Mouse (Mus musculus) cerebellum, adult (tissue): Measurements from ENCODE around the gene Rnf187.

Source experiments
- ATAC-seq: cut with Nextera tagmentation; 2 replicates; pipeline ENCODE4 v1.9.2; 2017; ENCODE audit warnings: mild to moderate bottlenecking, moderate library complexity, mixed read lengths; ENCODE audit not compliant: insufficient number of reproducible peaks, low FRiP score, low TSS enrichment

Rnf187 gene

DNA sequence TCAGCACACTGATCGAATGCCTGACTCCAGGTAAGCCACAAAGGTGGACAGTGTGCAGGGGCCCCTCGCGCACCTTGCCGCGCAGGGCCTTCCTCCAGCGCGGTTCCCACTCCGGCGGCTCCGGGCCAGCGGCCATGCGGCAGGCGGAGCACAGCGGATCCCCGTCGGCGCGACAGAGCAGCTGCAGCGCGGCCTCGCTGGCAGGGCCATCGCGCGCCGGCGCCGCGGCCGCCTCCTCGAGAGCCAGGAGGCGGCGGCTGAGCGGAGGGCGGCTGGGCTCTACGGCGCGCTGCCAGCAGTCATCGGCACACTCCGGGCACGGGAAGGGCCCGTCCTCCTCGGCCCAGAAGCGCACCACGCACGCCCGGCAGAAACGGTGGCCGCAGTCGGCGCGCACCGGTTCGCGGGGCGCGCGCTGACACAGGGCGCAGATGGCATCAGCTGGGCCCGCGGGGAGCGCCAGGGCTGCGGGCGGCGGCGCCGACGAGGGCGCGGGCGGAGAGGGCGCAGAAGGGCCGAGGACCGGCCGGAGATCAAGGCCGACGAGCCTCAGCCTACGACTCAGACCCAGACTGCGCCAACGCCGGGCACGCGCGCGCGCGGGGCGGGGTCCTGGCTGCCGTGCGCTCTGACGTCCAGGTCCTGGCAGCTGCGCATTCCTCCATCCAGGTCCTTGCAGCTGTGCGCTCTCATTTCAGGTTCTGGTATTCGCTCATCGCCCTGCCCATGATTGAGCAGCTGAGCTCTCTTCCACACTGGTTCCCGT, at the start of gene Rnf187:
Gene Rnf187 (minus strand): TSS at position 595 of the 766 bp plus-strand sequence.
- ATAC-seq: peak; percentile 91

DNA sequence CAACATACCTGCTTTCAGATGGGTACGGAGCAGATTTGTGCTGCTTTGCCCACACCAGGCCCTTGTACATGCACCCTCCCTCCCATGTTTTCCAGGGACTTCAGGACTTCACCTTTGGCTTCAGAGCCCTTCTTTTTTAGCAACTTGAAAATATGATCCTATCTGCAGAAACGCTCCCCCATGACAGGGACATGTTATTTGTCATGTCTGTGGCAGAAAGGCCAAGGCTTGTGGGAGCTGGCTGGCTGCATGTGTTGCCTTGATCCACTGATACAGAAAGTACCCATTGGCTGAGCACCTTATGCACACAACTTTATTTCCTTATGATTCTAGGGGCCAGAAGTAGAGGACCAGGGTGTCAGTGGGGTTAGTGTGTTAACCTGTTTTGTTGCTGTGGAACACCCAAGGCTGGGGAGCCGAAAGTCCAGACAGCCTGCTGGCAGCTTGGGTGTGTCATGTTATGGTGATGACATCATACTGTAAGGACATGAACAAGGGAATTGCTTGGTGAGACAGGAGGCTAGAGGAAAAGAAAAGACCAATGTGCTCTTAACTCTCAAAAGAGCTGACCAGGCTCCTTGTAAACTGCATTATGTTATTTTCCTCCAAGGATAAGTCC, 46.7 kb upstream of the Rnf187 start:
- ATAC-seq: no peak

DNA sequence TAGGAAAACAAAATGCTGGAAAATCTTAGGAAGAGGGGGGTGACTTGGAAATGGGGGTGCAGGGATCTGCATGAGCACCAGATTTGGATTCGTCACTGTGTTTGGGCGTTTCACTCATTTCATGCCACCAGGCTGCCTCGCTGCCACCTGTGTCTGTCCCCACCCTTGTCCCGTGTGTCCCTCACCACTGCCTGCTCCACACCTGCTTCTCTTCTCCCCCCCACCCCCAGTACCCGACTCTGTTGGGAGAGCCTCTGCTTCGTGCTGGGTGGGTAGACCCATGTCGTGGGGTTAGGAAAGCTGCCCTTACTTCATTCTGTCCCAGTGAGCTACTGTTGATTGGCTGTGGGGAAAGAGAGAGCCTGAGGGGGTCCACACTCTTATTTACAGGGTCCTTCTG, 45.9 kb upstream of the Rnf187 start:
- ATAC-seq: no peak

DNA sequence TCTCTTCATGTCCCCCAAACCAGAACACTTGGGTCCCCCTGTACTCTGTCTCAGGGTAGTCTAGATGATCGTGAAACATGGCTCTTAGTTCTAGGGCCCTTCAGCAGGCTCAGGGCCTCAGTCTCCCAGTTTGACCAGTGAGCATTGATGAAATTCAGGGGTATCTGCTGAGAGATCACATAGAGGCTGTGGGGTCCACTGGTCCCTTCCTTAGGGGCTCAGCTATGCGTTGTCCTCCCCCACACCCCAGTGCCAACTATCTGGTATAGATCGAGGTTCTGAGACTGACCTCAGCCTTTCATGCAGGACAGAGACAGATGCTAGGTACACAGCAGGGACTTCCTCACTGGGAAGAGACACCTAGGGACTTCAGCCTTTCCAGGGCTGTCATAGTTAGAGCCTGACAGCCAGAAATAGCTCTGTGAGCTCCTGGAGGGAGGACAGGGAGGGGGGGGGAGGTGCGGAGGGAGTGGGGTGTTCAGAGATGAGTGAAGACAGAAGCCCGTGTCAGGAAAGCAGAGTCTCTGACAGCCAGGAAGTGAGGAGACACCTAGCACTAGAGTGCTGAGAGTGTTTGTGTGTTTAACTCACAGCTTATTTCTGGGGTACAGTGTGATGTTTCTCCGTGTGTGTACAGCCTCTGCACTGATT, 45.1 kb upstream of the Rnf187 start:
- no peak for ATAC-seq

DNA sequence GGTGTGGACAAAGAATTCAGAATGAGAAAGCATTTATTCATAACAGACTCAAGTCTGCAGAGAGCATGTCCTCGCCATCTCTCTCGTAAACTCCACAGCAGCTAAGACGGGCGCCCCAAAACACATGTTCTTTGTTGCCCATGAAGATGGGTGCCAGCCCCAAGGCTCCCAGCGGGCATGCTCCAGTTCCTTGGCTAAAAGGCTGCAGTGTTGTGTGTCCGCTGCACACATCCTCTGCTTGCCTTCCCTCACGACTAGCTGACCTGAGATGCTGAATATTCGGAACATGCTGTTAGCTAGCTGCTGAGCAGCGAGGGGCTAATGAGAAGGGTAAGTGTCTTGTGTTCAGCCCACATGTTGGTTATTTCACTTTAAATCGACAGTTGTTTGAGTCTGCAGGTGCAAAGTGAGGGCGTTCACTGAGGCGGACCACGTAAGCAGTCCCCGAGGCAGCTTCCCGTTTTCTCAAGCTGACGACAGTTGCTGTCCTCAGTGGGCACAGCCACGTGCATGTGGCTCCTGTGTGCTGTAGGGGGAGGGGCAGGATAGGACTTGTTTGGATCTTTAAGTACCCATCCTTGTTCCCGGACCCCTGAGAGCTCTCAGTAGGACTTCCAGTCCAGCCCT, 43.9 kb upstream of the Rnf187 start:
- no peak for ATAC-seq

DNA sequence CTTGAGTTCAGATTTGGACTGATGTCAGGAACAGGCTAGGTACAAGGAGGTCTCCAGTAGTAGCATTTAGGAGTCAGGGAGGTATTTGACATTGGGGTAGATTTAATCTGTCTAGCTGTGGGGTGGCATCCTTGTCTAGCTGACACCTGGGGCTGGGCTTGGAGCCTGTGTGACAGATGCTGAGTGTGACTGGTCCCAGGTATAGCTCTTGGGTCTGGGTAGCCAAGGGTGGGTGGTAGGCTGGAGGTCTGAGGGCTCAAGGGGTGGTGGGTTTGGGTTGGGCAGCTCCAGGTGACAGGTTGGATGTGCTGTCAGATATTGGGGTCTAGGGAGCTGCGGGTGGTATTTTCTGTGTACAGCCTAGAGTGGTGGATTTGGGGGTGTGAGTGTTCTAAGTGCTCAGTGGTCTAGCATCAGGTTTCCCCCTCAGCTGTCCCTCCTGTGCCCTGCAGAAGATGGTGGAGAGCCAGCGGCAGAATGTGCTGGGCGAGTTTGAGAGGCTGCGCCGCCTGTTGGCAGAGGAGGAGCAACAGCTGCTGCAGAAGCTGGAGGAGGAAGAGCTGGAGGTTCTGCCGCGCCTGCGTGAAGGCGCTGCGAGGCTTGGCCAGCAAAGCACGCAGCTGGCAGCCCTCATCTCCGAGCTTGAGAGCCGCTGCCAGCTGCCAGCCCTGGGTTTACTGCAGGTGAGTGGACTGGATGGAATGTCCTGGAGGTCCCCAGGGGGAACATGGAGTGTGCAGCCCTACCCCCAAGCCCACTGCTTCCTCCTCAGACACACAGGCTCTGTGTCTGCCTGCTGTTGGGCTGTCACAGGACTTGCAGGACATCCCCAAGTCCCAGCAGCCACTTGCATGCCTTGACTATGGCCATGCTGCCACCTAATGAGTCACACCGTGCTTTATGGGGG, 43.1 kb upstream of the Rnf187 start:
- ATAC-seq: no peak

DNA sequence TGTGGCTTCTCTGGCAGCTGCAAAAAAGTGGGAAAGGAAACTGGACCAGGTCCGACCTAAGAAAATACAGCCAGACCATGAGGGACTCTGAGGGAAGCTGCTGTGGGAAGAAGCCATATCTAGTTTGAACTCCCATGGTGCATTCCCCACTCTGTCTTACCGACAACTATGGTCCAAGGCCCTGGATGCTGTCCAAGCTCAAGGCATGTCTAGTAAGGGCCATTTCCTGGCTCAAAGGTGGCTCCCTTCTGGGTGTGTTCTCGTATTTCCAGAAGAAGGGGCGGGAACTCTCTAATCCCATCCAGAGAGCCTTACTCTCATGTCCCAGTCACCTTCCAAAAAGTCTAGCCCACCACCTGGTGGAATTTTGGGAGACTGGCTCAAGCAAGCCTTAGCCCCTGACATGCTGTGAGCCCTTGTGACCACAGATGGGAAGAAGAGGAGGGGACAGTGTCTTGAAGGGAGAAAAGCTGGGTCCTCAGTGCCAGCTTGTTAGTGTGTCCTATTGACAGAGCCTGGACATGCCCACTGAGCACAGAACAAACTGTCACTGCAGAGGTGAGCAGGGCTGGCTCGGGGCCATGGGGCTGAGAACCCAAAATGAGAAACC, 41.8 kb upstream of the Rnf187 start:
- no peak for ATAC-seq

DNA sequence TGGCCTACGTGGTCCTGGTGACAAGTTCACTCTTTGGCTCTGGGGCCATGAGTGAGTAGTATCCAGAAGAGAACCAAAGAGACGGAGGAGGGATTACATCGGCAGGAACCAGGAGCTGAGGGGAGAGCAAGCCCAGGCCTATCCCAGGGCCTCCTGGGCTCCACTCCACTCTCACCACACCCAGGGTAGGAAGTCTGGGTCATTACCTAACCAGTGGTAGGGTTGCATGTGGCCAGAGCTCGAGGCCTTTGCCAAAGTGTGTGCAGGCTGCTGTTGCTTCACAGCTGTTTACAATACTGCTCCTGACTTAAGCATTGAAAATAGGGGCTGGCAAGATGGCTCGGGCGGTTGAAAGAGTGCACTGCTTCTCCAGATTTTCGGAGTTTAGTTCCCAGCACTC, 40.9 kb upstream of the Rnf187 start:
- ATAC-seq: no peak

DNA sequence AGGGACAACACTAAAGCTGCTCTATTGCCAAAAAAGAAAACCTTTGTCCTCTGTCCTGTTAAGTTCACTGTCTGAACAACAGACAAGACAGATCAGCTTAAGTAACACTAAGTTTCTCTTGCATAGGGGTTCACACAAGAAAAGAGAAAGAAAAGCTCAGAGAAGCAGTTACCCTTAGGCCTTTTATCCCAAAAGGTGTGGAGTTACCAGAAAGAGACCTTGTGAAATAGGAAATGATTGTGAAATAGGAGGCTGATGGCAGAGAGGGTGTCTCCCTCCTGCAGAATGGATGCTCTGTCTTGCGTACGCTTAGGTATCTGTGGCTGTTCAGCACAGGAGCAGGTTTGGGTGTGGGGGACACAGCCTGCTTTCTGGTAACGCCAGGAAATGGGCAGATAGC, 40.5 kb upstream of the Rnf187 start:
- ATAC-seq: no peak

DNA sequence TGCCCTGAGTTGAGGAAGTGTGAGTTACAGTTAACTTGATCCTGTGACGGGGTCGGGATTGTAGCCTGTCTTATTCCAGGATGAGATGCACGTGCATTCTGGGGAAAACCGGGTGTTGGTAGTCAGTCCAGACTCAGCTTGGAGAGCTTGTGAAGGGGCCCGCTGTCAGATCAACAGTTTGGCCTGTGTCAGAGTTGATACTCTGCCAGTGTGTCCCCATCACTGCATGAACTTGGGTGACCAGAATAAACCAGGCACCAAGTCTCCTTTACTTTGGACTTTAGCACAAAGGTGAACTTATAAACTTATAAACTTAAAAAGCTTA, 40.0 kb upstream of the Rnf187 start:
- no peak for ATAC-seq

DNA sequence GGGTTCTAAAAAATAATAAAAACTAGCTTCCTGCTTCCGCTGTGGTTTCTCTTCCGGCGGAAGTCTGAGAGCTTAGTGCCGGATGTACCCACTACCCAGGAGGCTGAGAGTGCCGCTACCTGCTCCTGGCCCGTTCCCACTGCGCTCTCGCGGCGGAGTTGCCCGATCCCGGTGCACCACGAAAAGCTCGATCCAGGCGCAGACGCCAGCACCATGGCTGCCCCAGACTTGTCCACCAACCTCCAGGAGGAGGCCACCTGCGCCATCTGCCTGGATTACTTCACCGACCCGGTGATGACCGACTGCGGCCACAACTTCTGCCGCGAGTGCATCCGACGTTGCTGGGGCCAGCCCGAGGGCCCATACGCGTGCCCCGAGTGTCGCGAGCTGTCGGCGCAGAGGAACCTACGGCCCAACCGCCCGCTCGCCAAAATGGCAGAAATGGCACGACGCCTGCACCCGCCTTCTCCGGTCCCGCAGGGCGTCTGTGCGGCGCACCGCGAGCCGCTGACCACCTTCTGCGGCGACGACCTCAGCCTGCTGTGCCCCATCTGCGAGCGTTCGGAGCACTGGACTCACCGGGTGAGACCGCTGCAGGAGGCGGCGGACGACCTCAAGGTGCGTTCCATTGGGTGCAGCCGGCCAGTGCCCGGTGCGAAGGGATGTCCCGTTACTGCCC, 39.5 kb upstream of the Rnf187 start, which contains the start of gene Trim11:
Gene Trim11 (plus strand): TSS at position 67 of the 679 bp plus-strand sequence.
- peak; percentile 60; the same call in 1 of the 2 replicates for ATAC-seq

DNA sequence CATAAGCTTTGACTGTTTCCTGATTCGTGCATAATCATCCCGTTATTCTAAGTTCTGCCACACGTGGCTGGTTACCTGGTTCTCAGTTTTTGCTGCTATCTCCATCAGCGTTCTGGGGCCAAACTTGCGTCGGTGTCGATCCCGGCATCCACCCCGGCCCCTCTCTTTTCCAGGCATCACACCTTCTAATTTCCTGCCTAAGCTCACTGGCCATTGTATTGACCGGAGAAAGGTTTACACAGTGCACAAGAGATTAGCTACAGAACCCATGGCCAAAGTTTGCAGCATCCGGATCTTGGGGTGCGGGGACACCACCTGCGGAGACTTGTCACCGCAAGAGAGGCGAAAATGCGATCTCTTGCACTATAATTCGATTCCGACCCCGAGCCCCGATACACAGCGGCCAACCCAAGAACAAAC, 38.9 kb upstream of the Rnf187 start:
- ATAC-seq: 0 out of 2 replicates have a peak, but pooled peaks have one; percentile 4

DNA sequence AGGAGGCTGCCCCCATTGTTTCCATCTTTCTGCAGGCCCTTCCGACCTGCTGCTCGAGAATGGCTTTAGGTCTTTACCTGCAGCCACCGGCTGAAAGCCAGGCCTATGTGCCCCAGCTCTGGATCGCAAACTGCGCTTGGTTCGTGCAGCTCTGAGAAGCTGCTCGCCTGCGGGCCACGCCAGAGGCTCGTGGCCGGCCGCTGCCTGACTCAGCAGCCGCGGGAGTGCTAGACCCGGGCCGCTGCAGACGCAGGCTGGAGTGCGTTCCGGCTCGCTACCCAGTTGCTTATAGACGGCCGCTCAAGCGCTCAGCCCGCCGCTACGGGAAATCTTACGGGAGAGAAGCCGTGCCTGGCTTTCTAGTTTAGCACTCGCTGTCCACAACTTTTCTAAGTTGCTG, 38.4 kb upstream of the Rnf187 start:
- ATAC-seq: no peak

DNA sequence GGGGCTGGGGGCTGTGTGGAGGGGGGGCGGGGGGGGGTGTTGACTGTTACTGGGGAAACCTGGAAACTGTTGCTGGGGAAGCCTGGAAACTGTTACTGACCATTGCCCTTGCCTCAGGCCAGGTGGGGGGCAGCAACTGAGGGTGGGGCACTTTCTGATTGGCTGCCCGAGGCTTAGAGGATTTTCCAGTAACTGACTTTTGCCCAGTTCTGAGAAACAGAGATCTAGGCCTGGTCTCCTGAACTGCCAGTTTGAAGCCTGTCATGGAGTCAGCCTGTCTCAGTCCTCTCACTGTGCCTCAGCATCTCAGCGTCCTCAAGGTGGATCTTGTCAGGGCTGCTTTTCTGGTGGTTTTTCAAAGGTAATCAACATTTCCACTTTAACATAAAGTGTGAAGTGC, 35.7 kb upstream of the Rnf187 start:
- ATAC-seq: no peak

DNA sequence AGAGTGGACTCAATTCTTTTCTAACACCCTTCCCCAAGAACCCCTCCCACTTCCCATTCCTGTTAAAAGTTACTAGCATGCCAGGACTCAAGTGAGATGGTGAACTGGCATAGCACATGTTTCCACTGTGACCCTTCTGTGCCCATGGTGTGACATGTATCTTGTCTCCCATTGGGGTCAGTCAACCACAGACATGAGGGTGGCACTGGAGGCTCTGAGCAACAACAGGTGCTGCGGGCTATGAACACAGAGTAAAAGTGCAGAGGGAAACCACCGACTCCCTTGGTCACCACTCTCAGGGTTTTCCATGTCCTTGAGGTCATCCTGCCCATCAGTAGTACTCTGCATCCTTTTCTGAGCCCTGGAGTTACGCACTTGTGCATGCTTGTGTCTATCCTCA, 33.1 kb upstream of the Rnf187 start:
- ATAC-seq: no peak

DNA sequence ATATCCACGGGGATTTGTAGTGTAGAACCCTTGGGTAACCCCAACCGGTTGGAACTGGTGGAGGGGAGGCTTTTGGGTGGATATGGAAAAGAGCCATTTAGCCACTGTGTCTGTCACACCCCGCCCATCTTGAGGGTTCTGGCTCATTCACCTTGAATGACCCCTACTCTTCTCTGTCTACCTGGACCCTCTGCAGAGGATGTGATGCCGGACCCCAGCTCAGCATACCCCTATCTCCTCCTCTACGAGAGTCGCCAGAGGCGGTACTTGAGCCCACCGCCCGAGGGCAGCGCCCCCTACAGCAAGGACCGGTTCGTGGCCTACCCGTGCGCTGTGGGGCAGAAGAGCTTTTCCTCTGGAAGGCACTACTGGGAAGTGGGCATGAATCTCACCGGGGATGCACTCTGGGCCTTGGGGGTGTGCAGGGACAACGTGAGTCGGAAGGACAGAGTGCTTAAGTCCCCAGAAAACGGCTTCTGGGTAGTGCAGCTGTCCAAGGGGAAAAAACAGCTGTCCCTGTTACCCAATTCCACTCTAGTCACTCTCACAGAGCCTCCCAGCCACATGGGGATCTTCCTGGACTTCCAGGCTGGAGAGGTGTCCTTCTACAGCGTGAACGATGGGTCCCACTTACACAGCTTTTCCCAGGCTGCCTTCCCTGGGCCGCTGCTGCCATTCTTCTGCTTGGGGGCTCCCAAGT, 32.3 kb upstream of the Rnf187 start:
- no peak for ATAC-seq

DNA sequence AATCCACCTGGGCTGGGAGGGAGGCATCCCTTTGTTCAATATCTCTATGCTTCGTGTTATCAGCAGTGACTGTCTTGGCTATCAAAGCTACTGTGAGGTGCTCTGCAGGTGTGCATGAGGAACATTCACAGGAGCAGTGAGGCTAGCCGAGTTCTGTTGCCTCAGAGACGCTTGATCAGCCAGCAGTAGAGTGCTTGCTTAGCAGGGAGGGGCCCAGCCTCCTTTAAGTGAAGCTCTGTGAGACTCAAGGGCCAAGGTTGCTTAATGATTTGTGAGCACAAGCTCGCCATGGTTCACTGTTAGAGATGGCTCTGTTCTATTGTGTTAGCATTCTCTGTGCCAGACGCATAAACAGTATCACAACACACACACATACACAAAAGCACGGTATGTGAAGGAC, 30.9 kb upstream of the Rnf187 start:
- ATAC-seq: no peak

DNA sequence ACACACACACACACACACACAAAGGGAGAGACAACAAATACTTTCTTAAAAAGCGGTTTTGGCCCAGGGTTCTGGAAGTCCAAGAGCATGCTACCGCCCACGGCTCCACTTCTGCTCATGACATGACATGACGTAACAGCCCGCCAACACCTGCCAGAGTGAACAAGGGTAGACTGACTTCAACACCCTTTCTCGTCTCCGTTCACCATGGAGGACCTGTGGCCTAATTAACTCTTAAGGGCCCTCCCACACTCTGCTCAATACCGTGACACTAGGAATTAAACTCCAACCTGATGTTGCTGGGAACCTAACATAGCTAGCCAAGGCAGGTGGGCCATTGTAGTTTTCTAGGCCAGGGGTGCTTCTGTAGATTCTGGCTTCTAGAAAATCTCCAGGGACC, 30.3 kb upstream of the Rnf187 start:
- ATAC-seq: no peak

DNA sequence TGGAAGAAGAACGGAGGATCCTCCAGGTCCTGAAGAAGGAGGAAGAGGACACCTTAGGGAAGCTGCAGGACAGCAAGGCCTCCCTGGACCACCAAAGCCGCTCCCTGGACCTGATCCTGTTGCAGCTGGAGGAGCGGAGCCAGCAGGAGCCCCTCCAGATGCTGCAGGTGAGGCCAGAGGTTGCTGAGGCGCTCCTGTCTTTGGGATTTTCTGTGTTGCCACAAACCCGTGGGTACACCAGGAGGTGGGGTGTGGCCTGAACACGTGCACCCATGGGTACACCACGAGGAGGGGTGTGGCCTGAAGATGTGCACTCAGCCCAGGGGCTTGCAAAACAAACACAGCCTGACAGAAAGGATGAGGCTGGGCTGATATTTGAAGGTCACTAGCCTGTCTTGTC, 29.8 kb upstream of the Rnf187 start:
- no peak for ATAC-seq
